Mouse (Mus musculus) megakaryocyte-erythroid progenitor cell, adult 5 weeks (primary cell): ENCODE measurements around the gene Zfp111. TPM values are rescaled to one million over a fixed set of nuclear protein-coding genes. Genes with fewer than 3 reads are reported as not detected.

Experiments used
- polyA plus RNA-seq: library from polyadenylated mRNA; stranded (reverse); fragments of >175 nt; gene quantifications from 2 replicates; pipeline ENCODE4 v1.2.3, GENCODE M21; 2012

Gene Zfp111
- polyA plus RNA-seq = 0.26 and 1.1 TPM in 2 replicates

GRCm38 (mm10) chr7:24211343-24211742 lies at the start of gene Zfp111:
Gene Zfp111, minus strand, starts transcription at chr7:24211443.

GRCm38 (mm10) chr7:24254633-24255474 lies 43.6 kb upstream of the Zfp111 start, which contains the start of gene Zfp108:
Gene Zfp108, plus strand, starts transcription at chr7:24254794.

GRCm38 (mm10) chr7:24237040-24237791 lies 26.0 kb upstream of the Zfp111 start, which contains the start of gene Zfp109:
Gene Zfp109, minus strand, starts transcription at chr7:24237560.

GRCm38 (mm10) chr7:24174618-24175336 lies 36.5 kb downstream of the Zfp111 start, which contains the start of gene Zfp114:
Gene Zfp114, plus strand, starts transcription at chr7:24175060.

Other genes with a start within 250 kb of the Zfp111 start
- not detected in 2 replicates for gene Vmn1r181, start 236.8 kb downstream of the Zfp111 start, polyA plus RNA-seq
- gene V1rd19, start 209.8 kb downstream of the Zfp111 start, polyA plus RNA-seq = not detected in 2 replicates
- not detected in 2 replicates for gene Vmn1r183, start 158.2 kb downstream of the Zfp111 start, polyA plus RNA-seq
- 16.8 and 17.1 TPM in 2 replicates for gene Zfp180, start 129.5 kb downstream of the Zfp111 start, polyA plus RNA-seq
- 0.06 and 0.25 TPM in 2 replicates for gene Zfp112, start 99.1 kb downstream of the Zfp111 start, polyA plus RNA-seq
- 0.47 and 1.2 TPM in 2 replicates for gene Zfp235, start 77.3 kb downstream of the Zfp111 start, polyA plus RNA-seq
- gene Zfp114, start 36.4 kb downstream of the Zfp111 start, polyA plus RNA-seq = 0.26 and 0.74 TPM in 2 replicates
- gene Zfp109, start 26.1 kb upstream of the Zfp111 start, polyA plus RNA-seq = 0.51 and 0.73 TPM in 2 replicates
- 0.15 and 0.21 TPM in 2 replicates for gene Zfp108, start 43.4 kb upstream of the Zfp111 start, polyA plus RNA-seq
- gene Zfp93, start 59.0 kb upstream of the Zfp111 start, polyA plus RNA-seq = 0.35 and 0.41 TPM in 2 replicates
- gene Zfp61, start 89.8 kb upstream of the Zfp111 start, polyA plus RNA-seq = 4.5 and 5.6 TPM in 2 replicates
- gene Zfp94, start 105.2 kb upstream of the Zfp111 start, polyA plus RNA-seq = 0.79 and 0.80 TPM in 2 replicates
- 0.31 TPM in 1 of 2 replicates, not detected in the other for gene Tescl, start 122.5 kb upstream of the Zfp111 start, polyA plus RNA-seq
- not detected in 2 replicates for gene Lypd5, start 137.8 kb upstream of the Zfp111 start, polyA plus RNA-seq
- gene Kcnn4, start 158.8 kb upstream of the Zfp111 start, polyA plus RNA-seq = 116 and 139 TPM in 2 replicates
- gene Smg9, start 188.2 kb upstream of the Zfp111 start, polyA plus RNA-seq = 121 and 122 TPM in 2 replicates
- 0.05 and 0.10 TPM in 2 replicates for gene Irgc1, start 240.9 kb upstream of the Zfp111 start, polyA plus RNA-seq